Mouse (Mus musculus) ES-E14 (cell line): ENCODE data around the gene Ccnq.

Source experiments
- CHD2 ChIP-seq: IDR thresholded peaks from 2 replicates; pipeline ENCODE4 v1.6.1; 2014; ENCODE audit warnings: mild to moderate bottlenecking, low read depth, low read length, inconsistent platforms
- ZNF384 ChIP-seq: IDR thresholded peaks from 2 replicates; pipeline ENCODE4 v1.6.1; 2012; ENCODE audit warnings: low read depth, low read length, inconsistent platforms

GRCm38 (mm10) chr11:78730902-78731301, 20.6 kb downstream of the Ccnq start:
- TF ChIP-seq CHD2 (no peak), ZNF384 (no peak)
